Mouse (Mus musculus) forebrain, embryonic 11.5 days (tissue): Measurements from ENCODE around the gene Pappa. TPM values are rescaled to one million over a fixed set of nuclear protein-coding genes. Genes with fewer than 3 reads are reported as not detected.

Experiments used
- ATAC-seq: fragments of 200-750 bp; cut with Nextera tagmentation; replicated peaks from 2 replicates; pipeline ENCODE4 v1.8.0; 2017; ENCODE audit warnings: moderate TSS enrichment; ENCODE audit not compliant: low FRiP score
- DNase-seq: peaks from one replicate; pipeline ENCODE4 v3.0.0-alpha.2; 2017; ENCODE audit warnings: low spot score
- H3K27ac ChIP-seq: fragments of 300-500 bp; sonication (generic); 2 replicates; pipeline ENCODE4 v1.5.1; 2014; ENCODE audit warnings: low read depth, low read length
- H3K27me3 ChIP-seq: fragments of 300-500 bp; sonication (generic); 2 replicates; pipeline ENCODE4 v1.6.1; 2014; ENCODE audit warnings: mild to moderate bottlenecking, low read length, mixed read lengths; ENCODE audit not compliant: control insufficient read depth, insufficient read depth
- H3K36me3 ChIP-seq: fragments of 300-500 bp; sonication (generic); 2 replicates; pipeline ENCODE4 v1.6.1; 2014; ENCODE audit warnings: mild to moderate bottlenecking, low read length, moderate library complexity, mixed read lengths; ENCODE audit not compliant: control insufficient read depth, insufficient read depth
- H3K4me1 ChIP-seq: fragments of 300-500 bp; sonication (generic); replicated peaks from 2 replicates; pipeline ENCODE4 v1.6.1; 2014; ENCODE audit warnings: low read length, mixed read lengths; ENCODE audit not compliant: control insufficient read depth, insufficient read depth
- H3K4me2 ChIP-seq: fragments of 300-500 bp; sonication (generic); 2 replicates; pipeline ENCODE4 v1.6.1; 2014; ENCODE audit warnings: low read depth, mild to moderate bottlenecking, low read length, moderate library complexity, mixed read lengths; ENCODE audit not compliant: severe bottlenecking
- H3K4me3 ChIP-seq: fragments of 300-500 bp; sonication (generic); 2 replicates; pipeline ENCODE4 v1.5.1; 2014; ENCODE audit warnings: low read depth, low read length
- H3K9ac ChIP-seq: fragments of 300-500 bp; sonication (generic); 2 replicates; pipeline ENCODE4 v1.6.1; 2014; ENCODE audit warnings: low read length
- H3K9me3 ChIP-seq: fragments of 300-500 bp; sonication (generic); 2 replicates; pipeline ENCODE4 v1.6.1; 2016; ENCODE audit warnings: low read length, mixed read lengths; ENCODE audit not compliant: control insufficient read depth
- WGBS: fragments of 180-500 bp; shearing (Covaris S2); extraction: QIAGEN DNeasy Blood & Tissue Kit; methylation state at CpG from one replicate; pipeline ENCODE4 v1.1.7; 2014; 5-methylcytosine and 5-hydroxymethylcytosine counted together
- polyA plus RNA-seq: library from polyadenylated mRNA; unstranded; fragments of >200 nt; fragmentation: Nextera tagmentation; extraction: Ambion mirVana; gene quantifications from 2 replicates; pipeline ENCODE4 v1.2.1, GENCODE M21; 2014

Pappa gene
- polyA plus RNA-seq, 1 experiment from 2014 or later: 4.1 TPM

DNA sequence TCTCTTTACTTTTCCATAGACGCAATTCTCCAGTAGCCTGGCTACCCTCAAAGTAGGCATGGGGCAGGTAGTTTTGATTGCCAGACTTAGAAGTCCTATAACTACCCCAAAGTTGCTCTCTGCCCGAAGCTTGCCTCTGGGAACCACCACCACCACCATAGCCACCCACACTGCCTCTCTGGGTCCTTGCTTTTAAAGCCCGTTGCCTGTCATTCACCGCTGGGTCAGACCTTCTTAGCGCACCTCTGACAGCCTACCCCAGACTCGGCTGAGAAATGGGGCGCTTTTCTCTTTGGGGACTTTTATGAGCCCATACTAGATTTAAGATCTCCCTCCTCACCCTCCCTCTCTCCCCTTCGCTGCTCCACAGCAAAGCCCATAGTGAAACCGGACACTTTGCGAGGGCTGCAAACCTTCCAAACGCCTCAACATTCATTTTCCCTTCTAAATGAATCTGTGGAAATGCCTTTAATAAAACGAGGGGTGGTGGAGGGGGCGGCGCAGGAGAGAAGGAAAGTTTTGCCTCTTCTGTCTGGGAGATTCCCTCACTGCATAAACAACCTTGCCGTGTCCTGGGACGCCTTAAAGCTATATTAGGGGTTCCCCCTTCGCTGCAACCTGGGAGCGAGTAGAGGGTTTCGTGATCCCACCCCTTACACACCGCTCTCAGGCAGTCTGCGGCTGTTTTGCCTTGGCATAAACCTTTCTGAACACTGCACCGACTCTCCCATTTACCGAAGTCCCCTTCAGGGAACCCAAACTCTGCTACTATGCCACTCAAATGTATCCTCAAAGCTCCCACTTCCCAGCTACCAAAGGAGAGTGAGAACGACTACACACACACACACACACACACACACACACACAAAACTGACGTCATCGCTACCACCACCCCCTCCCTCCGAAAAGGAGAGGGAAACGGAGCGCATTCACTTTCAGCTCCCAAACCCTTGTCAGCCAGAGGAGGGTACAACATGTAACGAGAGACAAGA lies 1.7 kb downstream of the Pappa start:
- H3K9me3 ChIP-seq: no peaks in the 10 kb centered on the region
- peak overlapping the region; percentile 62 for H3K4me3 ChIP-seq
- H3K27me3 ChIP-seq: no peaks in the 10 kb centered on the region; the same call in 1 of the 2 replicates
- H3K27ac ChIP-seq: no peak overlapping the region
- no peaks in the 10 kb centered on the region for H3K4me1 ChIP-seq
- H3K9ac ChIP-seq: peak overlapping the region; percentile 75
- under 1% methylated on average over 28 of the region's 30 CpGs for WGBS
- peak overlapping the region; percentile 79 for H3K4me2 ChIP-seq
- no peaks in the 10 kb centered on the region for H3K36me3 ChIP-seq
- ATAC-seq (peak; percentile 47), DNase-seq (peak; percentile 75)

- Histone ChIP-seq H3K36me3 (no peaks in the 10 kb centered on the region), H3K4me2 (peak overlapping the region; percentile 79), H3K9me3 (no peaks in the 10 kb centered on the region), H3K27ac (no peak overlapping the region), H3K4me3 (peak overlapping the region; percentile 62), H3K4me1 (no peaks in the 10 kb centered on the region), H3K27me3 (no peaks in the 10 kb centered on the region; the same call in 1 of the 2 replicates), H3K9ac (peak overlapping the region; percentile 41; the same call in 1 of the 2 replicates)
- ATAC-seq (peak; percentile 43; the same call in 1 of the 2 replicates), DNase-seq (peak; percentile 81)
- 6% methylated on average over 23 of the region's 23 CpGs for WGBS
These were observed 2.7 kb downstream of the Pappa start for GRCm38 (mm10) chr4:65126451-65127290.

DNA sequence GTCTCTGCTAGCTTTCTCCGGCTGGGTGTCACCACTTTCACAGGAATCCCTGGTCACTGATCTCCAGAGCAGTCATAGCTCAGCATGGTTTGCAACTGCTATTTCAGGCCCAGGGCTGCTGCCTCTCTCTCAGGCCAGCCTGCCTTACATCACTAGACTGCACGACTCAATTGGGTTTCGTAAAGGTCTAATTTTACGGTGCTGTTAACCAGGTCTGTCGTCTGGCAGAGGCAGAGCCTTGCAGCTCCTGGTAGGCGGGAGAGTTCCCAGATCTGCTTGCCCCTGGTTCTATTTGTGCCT lies 3.3 kb downstream of the Pappa start:
- Histone ChIP-seq H3K27me3 (no peaks in the 10 kb centered on the region; the same call in 1 of the 2 replicates), H3K9ac (no peak overlapping the region), H3K4me2 (peak overlapping the region; percentile 79), H3K27ac (no peak overlapping the region), H3K4me1 (no peaks in the 10 kb centered on the region), H3K36me3 (no peaks in the 10 kb centered on the region), H3K4me3 (no peak overlapping the region), H3K9me3 (no peaks in the 10 kb centered on the region)
- 19% methylated on average over 6 of the region's 6 CpGs for WGBS
- ATAC-seq: no peak
- peak; percentile 57 for DNase-seq

DNA sequence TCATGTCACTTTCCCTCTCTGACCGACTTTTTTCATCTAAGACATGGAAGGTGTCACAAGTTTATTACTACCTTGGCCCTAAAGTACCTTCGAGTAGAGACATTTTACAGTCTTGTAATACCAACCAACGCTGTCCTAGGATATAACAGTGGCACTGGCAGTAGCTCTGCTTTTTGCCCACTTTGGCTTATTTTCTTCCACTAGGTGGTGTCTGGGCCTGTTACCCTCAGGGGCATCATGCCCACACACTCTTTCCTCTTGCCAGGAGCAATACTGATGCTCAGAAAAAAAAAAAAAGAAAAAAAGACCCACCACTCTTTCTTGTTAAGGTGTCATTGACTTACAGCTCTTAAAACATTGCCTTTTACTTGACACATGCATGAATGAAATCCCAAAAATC lies 8.7 kb downstream of the Pappa start:
- Histone ChIP-seq H3K4me2 (no peak overlapping the region), H3K36me3 (no peaks in the 10 kb centered on the region), H3K9me3 (no peaks in the 10 kb centered on the region), H3K27me3 (no peaks in the 10 kb centered on the region), H3K4me1 (no peaks in the 10 kb centered on the region), H3K27ac (no peak overlapping the region), H3K9ac (no peak overlapping the region), H3K4me3 (no peak overlapping the region)
- DNase-seq (no peak), ATAC-seq (no peak)
- 78% methylated on average over 3 of the region's 3 CpGs for WGBS

- ATAC-seq: no peak
- no peak overlapping the region for H3K4me3 ChIP-seq
- DNase-seq: no peak
- no peak overlapping the region for H3K27ac ChIP-seq
- no peaks in the 10 kb centered on the region for H3K4me1 ChIP-seq
- H3K36me3 ChIP-seq: no peaks in the 10 kb centered on the region
- no peaks in the 10 kb centered on the region for H3K27me3 ChIP-seq
- H3K9me3 ChIP-seq: no peaks in the 10 kb centered on the region
- 83% methylated on average over 5 of the region's 5 CpGs for WGBS
- no peak overlapping the region for H3K9ac ChIP-seq
- H3K4me2 ChIP-seq: no peak overlapping the region
These were observed 10.4 kb downstream of the Pappa start for GRCm38 (mm10) chr4:65134358-65134757.

GRCm38 (mm10) chr4:65135109-65135508 lies 11.1 kb downstream of the Pappa start:
- H3K4me1 ChIP-seq: no peaks in the 10 kb centered on the region
- H3K9me3 ChIP-seq: no peaks in the 10 kb centered on the region
- no peaks in the 10 kb centered on the region for H3K36me3 ChIP-seq
- no peak for DNase-seq
- H3K9ac ChIP-seq: no peak overlapping the region
- H3K4me3 ChIP-seq: no peak overlapping the region
- WGBS: 79% methylated on average over 5 of the region's 5 CpGs
- no peak overlapping the region for H3K4me2 ChIP-seq
- H3K27me3 ChIP-seq: no peaks in the 10 kb centered on the region
- no peak overlapping the region for H3K27ac ChIP-seq
- ATAC-seq: no peak

GRCm38 (mm10) chr4:65136541-65136940 lies 12.6 kb downstream of the Pappa start:
- Histone ChIP-seq H3K27ac (no peak overlapping the region), H3K9me3 (no peaks in the 10 kb centered on the region), H3K36me3 (no peaks in the 10 kb centered on the region), H3K4me1 (no peaks in the 10 kb centered on the region), H3K27me3 (no peaks in the 10 kb centered on the region), H3K4me3 (no peak overlapping the region), H3K9ac (no peak overlapping the region), H3K4me2 (no peak overlapping the region)
- ATAC-seq (no peak), DNase-seq (no peak)
- 77% methylated on average over 3 of the region's 3 CpGs for WGBS

GRCm38 (mm10) chr4:65146936-65147335 lies 23.0 kb downstream of the Pappa start:
- no peaks in the 10 kb centered on the region for H3K36me3 ChIP-seq
- no peaks in the 10 kb centered on the region for H3K27me3 ChIP-seq
- H3K27ac ChIP-seq: no peak overlapping the region
- WGBS: 68% methylated on average over 1 of the region's 1 CpGs
- no peak overlapping the region for H3K9ac ChIP-seq
- no peak overlapping the region for H3K4me2 ChIP-seq
- no peak overlapping the region for H3K4me3 ChIP-seq
- DNase-seq (no peak), ATAC-seq (no peak)
- H3K4me1 ChIP-seq: no peaks in the 10 kb centered on the region
- H3K9me3 ChIP-seq: no peaks in the 10 kb centered on the region
